Mouse (Mus musculus) urinary bladder, postnatal 25 days (tissue): ENCODE results near the gene Fam3c.
"Not testable (repeated sequence)": the region's sequence is repeated elsewhere in the genome, so short reads cannot be mapped to it uniquely, and the experiment has no call there.

Experiments used
- DNase-seq: peaks from one replicate; pipeline ENCODE4 v3.0.0; 2022; ENCODE audit warnings: low spot score

Gene Fam3c

DNA sequence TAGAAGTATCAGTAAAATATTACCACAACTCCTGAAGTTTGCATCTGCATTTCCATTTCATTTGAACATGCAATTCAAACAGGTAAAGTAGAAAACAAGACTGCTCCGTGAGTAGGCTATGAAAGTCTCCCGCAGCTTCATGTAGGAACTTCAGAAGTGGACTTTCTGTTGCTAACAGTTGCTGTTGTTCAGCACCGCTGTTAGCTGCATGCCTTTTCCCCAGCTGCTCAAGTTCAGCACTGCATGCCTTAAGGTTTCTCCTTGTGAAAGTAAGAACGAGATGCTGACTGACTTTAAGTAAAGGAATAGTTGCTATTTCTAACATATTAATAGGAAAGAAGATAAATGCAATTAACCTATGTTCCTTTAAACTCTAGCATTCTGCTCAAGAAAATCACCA, 64.0 kb downstream of the Fam3c start:
- no peak for DNase-seq

DNA sequence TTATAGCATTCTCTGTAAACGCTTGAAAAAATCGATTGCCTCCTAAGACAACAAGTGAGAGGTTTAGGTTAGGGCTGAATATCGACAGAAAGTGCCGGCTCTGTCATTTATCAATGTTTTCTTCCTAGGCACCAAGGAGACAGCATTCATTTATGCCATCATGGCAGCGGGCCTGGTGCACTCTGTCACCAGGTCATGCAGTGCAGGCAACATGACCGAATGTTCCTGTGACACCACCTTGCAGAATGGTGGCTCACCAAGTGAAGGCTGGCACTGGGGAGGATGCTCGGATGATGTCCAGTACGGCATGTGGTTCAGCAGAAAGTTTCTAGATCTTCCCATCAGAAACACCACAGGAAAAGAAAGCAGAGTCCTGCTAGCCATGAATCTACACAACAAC, 65.3 kb downstream of the Fam3c start:
- no peak for DNase-seq

DNA sequence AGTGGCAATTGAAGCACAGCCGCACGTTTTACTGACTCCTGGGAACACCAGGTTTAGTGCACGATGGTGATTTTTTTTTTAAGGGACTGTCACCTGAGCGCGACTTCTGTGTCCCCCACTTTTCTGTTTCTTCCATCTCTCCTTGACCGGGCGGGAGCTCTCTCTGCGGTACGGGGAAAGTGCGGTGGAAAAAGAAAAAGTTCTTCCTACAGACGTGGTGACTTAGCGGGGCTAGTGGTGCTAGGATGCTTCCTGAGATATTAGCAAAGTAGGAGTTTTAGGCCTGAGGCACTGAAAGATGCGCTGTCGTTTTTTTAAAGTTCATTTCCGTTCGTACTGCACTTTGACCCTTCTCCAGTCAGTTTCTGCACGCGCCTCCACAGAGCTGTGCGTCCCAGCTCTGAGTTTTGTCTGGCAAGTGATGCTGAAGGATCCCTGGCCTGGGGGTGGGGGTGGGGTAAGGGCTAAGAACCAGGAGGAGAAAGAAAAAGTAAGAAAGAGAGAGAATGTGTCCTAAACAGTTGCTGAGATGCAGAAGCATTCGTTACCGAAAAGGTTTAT, 66.5 kb downstream of the Fam3c start:
- no peak for DNase-seq

DNA sequence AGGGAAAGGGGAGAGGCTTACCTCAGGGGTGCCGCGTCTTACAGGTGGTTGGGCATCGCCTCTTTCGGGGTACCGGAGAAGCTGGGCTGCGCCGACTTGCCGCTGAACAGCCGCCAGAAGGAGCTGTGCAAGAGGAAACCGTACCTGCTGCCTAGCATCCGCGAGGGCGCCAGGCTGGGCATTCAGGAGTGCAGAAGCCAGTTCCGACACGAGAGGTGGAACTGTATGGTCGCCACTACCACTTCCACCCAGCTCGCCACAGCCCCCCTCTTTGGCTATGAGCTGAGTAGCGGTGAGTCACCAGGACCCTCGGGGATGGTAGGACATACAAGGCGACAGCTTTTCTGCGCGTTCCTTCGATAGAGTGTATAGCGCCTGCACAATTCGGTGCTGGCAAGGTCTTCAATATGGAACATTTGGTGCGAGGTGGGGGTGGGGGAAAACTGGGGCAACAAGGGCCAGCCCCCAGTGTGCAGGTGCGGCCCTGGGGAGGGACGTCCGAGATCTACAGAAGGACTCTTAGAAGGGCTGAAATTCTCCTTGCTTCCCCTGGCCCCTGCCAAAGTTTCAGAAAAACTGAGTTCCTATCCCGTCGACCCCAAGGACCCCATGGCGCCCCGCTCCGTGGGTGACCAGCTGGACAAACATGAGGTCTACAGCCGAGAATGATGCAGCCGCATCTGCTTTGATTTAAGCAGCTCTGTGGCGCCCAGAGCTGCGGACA, 67.1 kb downstream of the Fam3c start:
- DNase-seq: peak; percentile 26

DNA sequence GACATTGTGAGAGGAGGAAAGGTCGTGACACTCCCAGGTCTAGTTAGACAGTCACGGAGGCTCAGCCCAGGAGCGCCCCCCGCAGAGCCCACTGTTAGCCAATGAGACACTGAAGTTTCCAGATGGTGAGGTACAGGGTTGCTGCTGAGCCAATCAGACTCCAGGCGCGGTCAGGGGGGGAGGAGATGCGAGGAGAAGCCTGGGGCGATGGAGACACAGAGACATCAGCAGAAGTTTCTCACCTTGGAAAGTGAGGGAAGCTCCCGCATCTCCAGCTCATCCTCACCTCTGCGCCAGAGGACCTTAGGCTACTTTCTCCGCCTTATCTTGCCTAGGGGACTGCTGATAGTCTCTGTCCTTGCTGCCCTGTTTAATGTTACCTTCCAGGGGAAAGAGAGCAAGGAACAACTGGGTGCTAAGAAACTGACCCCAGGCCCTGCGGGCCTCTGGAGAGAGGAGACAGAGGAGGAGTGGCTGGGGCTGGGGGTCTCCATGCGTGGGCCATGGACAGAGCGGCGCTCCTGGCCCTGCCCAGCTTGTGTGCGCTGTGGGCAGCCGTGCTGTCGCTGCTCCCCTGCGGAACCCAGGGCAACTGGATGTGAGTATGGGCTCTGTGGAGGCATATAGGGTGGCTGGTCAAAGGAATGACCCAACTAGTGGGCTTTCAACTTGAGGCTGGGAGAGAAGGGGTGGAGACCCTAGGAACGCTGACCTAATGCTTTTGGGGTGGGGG, 67.9 kb downstream of the Fam3c start, which contains the start of gene Wnt16:
Wnt16 (plus strand) TSS at position 224 of the 733 bp plus-strand sequence.
- no peak for DNase-seq

DNA sequence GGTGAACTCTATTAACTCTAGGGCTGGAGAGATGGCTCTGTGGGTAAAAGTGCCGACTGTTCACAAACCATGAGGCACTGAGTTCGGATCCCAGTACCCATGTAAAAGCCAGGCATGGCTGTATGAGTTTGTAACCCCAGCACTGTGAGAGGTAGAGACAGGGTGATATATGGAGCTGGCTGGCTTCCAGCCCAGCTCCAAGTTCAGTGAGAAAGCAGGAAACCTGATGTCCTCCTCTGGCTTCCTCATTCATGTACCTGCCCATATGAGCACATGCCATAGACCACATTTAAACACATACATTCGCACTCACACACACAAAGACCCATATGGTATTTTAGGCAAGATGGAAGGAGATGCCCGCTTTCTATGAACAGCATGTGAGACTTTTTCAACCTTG, 73.6 kb downstream of the Fam3c start:
- no peak for DNase-seq

DNA sequence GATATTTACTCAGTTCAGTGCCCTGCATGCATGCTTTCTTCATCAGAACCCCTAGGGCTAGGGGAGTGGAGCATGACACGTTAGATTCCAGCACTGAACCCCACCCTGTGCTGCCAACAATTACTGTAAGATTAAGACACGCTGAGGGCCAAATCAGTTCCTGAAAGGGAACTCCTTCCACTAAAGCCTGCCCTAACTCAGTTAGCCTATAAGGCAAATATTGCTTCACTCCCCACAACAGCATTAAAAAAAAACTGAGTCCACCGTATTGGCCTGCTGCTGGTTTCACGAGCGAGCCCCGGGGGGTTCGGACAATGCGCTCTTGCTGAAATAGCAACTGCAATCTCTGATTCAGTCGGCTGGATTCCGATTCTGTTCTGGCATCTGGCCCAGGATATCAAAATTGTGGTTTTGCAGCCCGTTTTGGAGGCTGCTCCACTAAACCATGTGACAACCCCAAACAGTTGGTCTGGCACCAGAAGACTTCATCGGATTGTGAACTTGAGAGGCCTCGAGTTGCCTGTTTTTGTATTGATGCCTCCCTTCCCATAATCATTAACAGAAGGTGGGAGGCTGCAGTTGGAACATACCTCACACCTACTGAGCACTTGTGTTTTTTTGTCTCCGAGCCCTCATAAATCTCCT, 75.7 kb downstream of the Fam3c start:
- peak; percentile 23 for DNase-seq

DNA sequence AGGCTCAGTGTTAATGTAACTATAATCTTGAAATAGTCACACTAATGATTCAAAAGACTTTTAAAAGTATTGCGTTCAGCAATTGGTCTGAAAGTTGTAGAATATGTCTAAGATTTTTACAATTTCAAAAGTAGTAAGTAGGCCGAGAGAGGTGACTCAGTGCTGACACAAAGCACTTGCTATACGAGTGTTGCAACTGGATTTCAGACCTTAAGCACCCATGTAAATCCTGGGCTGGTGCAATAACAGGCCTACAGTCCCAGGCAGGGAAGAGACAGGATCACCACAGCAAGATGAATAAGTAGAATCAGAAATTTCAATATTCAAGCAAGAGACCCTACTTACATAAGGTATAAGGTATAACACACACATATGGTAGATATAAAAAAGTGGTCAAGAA, 78.1 kb downstream of the Fam3c start:
- no peak for DNase-seq

DNA sequence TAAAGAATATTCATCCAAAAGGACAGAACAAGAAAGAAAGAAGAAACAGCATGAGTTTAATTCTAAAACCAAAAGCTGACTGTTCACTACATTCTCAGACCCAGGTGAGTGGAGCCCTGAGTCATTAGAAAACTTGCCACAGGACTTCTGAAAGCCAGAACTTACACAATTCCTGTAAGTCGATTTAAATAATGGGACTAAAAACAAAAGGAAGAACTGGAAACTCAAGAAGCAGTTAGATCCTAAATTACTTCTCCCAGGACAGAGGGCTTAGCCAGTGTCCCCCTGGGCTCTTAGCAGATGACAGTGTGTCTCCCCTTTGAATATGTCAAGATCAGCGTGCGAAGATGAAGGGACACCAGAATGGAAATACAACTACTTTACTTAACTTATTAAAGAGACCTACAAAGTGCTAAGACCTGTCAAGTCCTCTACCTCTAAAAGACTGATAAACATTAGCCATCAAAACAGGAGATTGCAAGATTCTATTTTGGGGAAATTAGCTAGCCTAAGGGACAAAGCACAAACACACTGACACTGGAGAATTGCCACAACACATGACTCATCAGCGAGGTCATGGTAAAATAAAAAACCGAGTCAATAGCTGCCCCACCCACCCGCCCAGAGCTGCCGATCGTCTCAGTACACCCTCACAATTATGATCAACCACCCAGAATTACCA, 86.1 kb downstream of the Fam3c start:
- DNase-seq: no peak

DNA sequence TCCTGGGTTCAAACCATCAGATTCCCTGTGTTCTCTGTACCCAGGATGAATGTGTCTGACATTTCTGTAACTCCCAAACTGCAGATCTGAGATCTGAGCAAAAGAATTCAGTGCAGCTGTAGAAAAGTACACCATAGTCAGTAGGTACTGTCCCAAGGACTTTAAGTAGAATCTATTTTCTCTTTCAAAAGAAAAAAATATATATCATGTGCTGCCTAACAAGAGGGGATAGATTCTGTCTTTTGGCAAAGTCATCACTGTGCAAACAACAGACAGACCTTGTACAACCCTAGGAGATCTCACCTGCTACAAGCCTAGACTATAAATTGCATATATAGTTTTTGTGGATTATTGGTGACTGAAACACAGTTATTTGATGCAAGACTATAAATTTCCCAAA, 87.4 kb downstream of the Fam3c start:
- no peak for DNase-seq

DNA sequence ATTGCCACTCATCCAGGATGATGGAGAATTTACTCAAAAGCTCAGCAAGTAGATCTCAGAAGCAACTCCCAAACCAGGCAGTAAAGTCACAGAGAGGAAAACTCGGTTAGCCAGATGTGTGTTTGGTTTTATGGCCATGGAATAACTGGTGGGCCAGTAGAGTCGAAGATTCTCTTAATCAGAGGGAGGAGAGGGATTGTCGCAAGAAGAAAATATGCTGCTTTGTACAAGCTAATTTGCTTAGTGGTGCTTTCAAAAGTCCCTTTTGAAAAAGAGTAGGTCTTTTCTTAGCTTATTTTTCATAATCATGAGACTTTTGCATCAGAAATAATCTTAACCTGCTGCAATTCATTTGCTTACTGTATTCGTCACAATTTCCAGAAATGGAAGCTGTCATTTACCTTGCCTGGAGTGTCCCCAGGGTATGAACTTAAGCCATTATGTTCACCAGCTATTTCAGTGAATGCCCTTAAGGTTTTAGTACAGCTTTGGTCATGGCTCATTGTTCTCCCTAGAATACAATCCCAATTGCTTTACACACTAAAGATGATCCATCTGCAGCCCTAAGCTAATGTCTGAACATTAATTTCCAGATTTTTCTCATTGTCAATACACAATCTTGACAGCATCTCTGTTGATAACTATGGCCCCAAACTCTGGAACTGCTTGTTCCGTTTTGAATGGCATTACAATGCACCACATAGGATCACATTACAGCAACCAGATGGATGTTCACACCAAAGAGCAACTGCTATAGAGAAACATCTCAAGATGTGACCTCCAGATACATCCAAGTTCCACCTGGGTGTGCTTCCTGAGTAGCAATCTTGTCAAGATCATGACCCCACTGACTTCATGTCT, 88.0 kb downstream of the Fam3c start:
- DNase-seq: no peak

DNA sequence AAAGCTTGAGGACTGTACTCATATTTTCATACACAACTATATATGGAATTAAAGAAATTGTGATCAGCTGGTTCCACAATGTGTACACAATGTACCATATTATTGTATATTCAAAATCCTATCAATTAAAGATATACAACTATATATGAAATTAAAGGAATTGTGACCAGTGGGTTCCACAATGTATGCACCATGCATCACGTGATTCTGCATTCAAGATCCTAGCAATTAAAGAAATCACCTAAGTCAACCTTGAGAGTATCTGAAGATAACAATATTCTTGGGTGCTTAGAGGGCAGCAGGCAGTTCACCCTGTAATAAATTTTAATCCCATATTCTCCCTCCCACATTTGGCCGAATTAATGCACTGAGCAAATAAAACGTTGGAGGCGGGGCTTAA, 90.0 kb downstream of the Fam3c start:
- no peak for DNase-seq

DNA sequence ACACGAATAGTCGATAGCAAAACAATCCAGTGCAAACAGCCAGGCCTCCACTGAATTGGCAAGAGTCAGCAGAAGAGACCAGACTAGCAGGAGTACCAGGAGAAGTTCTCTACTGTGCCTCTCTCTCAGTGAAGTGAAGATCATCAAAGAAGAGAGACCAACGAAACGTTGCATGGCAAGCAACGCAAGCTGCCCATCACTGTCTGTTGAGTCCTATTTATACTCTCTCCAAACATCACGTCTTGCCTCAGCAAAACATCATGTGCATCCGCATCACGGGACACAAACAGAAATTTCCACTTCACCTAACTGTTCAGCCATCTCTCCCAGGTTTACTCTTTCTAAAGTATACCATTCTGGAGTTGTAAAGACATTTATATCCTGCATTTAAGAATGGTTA, 91.9 kb downstream of the Fam3c start:
- not testable (repeated sequence) for DNase-seq

DNA sequence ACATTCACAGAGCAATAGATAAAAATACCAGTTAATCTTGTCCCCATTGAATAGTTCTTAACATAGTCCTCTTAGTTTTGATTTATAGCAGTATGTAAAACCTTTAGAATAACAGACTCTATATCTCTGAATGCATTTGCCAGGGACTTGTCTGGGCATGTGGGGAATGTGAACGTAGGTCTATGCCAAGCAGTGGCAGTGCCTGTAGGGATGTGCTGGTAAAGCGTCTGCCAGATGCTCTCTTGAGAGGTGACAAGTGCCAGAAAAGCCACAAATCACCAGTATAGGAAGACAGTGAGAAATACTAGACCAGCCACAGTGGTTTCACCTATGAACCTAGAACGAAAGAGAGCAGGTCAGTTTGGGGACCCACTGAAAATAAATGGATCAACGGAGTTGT, 93.5 kb downstream of the Fam3c start:
- no peak for DNase-seq

DNA sequence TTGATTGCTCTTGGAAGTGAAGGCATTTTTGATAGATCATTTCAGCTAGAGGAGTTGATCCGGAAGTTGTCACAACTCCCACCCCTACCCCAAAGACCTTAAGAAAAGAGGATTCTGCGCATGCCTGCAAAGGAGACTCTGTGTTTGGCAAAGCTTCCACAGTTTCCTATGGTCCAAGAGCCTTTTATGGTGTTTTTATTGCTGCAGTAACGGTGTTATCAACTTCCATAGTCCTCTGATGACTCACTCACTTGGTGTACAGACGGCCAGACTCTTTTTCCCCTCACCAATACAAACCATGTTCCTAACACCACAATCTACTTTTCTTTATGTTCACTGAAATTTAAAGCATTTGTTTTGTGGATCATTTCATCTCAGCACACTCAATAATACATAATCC, 97.3 kb downstream of the Fam3c start:
- DNase-seq: no peak
